Mouse (Mus musculus) adrenal gland, adult 2 months (tissue): ENCODE measurements at regions not wholly inside any gene's neighbourhood (a gene's known extent, or its start where the extent isn't known, plus 50 kb on each side); places are given as distances from the start of the nearest gene placed in this dataset.
"Not testable (repeated sequence)": the region's sequence is repeated elsewhere in the genome, so short reads cannot be mapped to it uniquely, and the experiment has no call there.

Source experiments
- DNase-seq: peaks from one replicate; pipeline ENCODE4 v3.0.0; 2021

DNA sequence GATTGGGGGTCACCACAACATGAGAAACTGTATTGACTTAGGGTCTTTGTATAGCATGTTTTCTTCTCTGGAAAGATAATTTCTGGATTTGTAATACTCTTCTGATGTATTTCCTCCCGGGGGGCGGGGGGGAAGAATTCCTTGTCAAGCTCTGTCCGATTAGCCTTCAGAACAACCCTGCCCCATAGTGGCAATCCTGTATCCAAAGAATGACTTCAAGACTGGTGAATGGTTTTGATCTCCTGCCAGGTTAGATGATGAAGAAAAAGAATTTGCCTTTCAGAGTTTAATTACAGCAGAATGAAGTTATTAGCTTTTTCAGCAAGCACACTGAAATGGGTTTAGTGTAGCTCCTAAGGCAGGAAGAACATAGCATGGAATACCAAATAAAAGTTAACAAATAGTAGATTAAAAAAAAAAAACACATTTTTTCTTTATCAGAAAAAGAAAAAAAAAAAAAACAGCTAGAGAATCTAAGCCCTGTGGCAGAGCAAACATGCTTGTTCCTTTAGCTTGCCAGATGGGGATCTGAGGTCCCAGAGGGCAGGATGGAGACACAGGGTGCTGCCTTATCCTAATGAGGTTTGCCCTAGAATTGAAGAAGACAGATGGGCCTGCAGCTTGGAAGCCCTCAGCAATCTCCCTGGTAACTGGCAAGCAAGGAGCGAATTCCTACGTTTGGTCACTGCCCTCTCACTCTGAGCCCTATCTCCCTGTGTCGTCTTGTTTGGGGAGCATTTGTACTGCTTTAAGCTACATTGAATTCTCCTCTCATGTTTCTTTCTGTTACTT is 280.9 kb upstream of the Gm9972 start:
- DNase-seq: no peak

DNA sequence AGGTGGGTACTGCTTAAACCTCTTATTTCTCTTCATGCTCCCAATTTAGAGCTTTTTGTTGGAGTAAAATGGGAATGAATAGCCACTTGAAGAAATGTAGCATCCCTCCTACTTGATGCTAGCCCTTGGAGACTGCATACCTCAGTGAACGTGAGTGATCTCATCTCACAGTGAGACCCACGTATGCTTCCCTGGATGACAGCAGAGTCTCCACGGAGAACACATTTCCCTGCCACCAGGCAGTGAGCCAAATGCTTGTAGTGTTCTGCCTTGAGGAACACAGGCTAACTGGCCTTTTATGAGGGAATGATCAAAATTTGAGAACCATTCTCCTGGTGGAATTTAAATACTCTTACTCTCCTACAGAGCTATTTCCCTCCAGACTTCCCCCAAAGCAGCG is 280.1 kb upstream of the Gm9972 start:
- no peak for DNase-seq

DNA sequence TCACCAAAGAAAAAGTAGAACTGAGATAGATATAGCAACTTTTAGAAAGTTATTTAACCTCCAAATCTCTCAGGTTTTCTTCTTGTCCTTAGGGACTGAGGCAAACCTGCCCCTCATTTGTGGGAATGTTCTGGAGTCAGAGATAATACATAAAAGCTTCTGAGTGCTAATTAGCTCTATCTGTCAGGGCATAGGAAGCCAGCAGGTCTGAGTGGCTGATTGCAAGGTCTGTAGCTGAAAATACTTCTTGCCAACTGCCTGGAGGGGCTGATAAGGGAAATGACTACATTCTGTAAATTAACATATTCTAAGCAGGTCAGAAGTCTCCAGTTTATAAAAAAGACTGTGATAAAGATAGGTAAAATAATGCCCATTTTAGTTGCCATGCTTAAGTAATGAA is 270.3 kb upstream of the Gm9972 start:
- DNase-seq: no peak

DNA sequence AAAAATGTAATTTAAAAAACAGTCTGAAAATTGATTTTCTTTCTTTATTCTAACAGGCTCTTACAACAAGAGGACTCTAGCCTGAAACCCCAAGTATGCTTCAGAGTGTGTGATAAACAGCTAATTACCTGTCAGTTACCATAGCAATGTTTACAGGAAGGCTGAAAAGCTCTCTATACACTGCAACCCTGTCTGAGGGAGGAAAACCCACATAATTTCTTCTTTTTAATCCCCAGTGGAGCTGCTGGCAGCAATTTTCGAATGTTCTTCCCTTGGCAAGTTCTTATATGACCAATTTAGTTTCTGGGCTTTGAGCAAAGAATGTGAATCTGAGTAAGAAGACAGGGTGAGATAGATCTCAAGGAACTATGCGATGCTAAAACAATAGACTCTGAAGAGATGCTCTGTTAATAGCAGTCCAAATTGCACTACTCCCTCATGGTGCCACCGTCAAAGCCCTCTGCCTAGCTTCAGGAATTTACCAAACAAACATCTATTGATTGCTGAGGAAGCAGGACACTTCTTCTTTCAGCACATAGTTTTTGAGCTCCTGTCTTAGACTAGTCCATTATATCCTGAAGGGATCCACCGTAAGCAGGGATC is 260.4 kb upstream of the Gm9972 start:
- DNase-seq: no peak

DNA sequence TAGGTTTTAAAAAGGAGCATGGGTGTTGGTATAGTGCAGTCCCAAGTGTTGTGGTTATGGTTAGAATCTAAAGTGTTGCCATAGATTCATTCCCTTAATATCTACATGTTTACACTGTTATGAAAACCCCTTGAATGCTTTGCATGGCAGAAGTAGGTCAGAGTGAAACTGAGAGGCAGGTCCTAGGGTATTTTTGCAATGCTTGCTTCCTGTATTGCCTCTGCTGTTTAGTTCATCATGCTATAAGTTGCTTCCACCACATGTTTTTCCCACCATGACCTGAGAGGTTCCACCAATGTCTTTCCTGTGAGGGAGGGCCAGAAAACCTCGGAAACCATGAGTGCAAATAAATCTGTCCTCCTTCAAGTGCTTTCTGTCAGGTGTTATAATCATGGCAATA is 224.1 kb upstream of the Gm9972 start:
- no peak for DNase-seq

DNA sequence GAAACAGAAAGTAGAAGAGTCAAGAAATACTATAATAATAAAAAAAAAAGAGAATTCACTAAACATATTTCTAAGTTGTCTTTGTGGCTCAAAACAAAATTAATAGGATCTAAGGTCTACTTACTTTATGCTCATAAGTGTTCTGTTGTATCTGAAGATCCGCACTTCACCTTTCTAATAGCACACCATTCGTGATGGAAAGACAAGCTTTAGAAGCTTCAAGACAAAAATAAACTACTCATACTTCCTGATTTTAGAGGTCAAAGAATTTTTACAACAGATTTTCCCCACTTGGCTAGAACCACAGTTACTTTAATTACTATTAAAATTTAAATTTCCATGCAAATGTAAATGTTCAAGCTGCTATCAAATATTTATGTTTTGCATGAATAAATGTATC is 219.8 kb upstream of the Gm9972 start:
- DNase-seq: no peak

DNA sequence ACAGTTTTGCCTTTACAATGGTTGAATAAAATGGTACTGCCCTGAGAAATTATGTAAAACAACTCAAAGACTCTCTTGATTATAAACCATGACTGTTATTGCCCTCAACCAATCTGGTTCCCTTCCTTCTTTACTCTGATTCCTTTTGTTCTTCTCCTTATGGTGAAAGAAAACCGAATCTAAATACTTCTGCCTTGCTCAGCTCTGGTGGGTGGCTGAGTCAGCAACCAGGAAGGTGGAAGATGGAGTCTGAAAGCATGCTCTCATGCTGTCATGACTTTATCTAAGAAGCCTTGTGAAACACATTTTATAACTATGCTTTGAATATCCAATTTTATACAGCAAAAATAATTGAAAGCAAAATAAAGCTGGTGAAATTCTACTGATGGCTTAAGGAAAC is 212.7 kb upstream of the Gm9972 start:
- no peak for DNase-seq

DNA sequence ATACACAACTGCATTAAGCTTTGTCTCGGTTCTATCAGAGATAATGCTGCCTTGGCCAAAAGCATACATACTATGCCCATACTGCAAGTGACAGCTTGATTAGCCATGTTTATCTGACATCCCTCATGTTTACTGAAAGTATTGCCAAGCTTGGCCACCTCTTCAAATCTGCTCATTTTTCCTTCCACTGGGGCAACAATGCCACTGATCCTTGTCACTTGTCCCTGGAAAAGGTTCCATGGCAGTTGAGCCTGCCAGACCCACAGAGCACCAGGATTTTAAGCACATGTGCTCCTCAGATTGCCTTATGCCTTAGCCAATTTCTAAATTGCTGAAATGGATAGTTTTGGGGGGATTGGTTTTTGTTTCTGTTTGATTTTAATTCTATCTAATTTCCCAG is 189.8 kb upstream of the Gm9972 start:
- DNase-seq: no peak

DNA sequence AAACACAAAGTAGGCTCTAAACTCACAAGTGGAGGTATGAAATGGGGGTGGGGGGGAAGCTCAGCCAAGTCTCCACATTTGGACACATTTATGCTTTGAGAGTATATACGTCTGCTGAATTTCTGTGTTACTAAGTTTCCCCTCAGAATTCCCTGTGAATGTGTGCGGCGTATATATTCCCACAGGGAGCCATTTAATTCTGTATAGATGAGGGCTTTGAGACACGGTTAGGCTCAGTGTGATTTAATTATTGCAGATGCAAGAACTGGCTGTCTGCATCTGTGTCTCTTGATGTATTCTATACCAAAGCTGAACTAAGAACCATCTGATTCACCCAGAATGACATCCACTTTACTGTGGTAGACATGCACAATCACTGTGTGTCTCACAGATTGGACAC is 181.1 kb upstream of the Gm9972 start:
- no peak for DNase-seq

DNA sequence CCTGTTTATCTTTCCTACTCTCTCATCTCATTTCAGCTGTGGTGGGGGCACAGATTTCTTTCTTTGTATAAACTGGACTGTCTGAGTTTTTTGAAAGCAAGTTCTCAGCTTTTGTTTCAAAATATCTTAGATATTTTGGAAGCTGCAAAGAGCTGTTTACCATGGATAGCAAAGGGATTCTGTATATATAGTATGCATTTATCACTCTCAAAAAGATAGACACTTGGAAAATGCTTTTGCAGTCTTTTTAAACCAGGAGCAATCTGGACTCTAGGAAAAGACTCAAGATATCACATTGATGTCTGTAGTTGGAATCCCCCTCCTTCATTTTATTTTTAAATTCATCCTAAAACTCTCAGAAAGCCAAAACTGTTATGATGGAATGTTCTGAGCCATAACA is 177.9 kb upstream of the Gm9972 start:
- DNase-seq: no peak

DNA sequence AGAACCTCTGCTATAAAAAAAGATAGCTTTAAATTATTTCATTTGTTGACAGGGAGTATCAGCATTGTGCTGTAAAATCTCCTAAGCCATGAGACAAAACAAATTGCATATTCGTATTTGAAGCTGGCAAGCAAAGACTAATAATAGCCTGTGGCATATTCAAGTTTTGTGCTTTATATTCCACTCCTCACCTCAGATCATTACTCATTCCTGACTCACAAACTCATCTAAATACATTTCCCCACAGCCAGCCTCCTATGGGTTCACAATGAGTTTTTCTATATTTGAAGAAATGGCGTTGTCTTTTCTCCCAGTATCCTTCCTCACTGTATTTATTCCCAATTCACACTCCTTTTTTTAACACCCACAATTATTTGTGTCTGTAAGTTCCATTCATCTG is 161.5 kb upstream of the Gm9972 start:
- no peak for DNase-seq

DNA sequence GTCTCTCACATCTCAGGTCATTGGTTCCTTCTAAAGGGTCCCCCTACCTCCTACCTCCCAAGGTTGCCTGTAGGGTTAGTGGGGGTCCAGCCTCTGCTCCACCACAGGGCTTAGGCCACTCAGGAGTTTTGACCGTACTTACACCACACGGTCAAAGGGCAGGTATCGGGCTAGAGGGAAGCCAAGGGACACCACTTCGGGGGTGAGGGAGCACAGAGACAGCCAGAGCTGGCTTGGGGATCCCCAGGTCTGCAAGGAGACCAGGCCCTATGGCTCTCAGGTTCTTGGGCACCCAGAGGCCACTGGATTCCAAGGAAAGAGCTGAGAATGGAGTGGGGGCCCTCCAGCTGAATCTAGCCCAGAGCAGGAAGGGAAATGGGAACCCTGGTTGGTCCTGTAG is 135.5 kb upstream of the Gm9972 start:
- no peak for DNase-seq

DNA sequence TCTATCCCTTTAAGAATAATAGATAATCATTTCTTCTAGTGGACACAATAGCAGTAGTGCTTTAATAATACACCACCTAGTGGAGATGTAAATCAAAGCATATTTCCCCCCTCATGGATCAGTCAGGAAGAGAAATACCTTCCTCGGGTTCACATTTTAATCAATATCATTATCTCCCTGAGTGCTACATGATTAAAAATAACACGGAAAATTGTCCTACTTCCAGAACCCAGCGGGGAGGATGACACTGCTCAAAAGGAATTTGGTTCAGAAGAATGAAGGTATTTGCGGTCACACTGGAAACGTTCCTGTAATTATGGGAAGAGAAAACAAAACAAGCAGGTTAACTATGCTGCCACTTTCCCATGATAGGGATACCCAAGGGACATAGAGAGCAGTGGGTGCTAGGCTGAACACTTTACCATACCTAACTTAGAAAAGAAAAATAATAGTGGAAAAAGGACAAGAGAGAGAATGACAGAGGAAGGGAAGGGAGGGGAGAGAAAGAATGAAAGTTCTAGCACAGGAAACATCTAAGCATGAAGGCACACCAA is 132.0 kb upstream of the Gm9972 start:
- DNase-seq: no peak

DNA sequence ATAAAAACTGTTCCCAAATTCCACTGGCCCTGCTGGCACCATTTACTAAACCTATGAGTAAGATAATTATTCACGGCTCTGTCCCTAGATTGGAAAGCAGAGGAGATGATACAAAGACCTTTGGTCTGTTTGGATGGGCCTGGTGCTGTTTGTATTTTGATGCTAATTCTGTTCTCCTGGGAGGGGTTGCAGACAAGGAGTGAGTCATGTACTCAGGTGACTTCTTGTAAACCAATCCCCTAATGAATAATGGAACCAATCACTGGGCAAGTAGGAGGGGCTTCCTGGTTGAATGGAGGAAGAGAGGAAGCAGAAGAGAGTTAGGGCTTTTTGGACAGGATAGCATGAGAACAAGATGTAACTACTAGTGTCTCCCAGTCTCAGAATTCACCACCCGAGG is 130.0 kb upstream of the Gm9972 start:
- no peak for DNase-seq

DNA sequence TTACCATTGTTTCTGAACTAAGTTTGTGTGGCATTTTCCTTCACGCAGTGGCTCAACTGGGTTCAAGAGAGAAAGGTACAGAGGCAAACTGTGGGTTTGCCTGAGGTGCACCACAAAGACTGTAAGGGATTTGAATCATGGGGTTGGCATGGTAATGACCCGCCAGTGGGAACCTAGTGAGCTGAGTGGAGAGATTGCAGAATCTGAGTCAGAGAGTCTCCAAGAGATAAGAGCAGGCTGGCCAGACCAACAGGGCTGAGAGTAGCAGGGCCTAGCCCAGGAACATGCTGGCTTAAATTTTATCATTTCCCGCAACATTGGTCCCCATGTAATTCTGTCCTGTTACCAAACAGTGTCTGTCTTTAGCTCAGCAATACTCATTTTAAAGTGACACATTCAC is 129.5 kb upstream of the Gm9972 start:
- peak; percentile 3 for DNase-seq

DNA sequence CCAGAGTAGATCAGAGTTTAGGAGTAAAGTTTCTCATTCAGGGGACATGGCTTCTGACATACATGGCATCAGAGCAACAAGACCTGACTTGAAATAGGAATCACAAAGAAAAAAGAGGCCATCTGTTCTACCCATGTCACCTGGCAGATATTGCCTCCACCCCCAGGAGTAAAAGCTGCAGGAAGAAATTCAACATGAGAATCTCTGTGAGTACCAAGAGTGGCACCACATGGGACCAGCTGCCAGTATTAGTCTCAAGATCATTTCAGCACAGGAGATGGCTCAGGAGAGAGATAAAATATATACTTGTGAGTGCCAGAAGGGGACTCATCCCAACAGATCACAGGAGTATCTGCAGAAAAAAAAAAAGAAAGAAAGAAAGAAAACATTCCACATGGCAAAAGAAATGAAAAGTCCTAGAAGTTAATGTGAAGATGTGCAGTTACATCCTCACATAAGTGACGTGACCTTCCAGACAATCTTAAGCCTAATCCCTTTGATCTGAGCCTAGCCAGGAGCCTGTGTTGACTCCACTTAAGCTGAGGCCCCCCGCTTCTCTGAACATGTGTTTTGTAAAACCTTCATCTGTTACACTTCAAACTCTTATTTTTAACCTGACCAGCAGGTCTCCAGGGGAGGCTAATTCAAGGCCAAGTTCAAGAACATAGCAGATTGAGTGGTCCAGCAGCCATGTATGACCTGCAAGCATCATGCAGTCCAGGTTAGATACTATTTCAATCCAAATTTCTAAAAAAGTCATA is 118.9 kb upstream of the Gm9972 start:
- no peak for DNase-seq

DNA sequence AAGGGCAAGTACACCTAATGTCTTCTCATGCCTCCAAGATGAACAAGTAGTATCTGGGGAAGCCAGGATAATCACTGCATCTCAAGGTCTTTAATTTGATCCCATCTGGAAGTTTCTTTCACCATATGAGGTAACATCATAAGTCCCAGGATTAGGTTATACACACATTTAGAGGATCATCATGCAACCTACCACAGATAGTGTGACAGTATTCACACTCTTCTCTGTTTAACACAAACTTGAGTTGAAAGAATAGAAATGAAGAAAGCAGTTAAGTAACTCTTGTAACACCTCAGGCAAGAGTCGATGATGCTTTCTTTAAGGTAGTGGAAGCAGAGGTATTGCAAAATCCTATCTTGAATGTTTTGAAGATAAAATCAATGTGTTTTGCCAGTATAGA is 116.3 kb upstream of the Gm9972 start:
- no peak for DNase-seq

DNA sequence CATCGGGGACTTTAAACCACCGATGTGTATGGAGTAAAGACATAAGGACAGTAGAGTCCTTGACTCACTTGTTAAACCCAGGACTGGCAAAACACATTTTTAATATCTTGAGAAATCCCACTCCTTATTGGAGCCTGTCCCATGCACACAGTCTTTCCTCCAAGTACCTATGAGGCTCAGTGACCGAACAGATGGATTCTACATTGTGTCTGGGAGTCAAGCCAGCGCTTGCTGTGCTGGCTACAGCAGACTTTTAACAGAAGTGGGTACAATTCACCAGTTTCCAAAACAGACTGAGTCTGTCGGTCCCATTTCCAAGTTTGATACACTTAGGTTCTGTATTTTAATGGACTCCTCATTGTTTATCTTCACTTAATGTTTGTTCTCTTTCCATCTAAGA is 108.4 kb upstream of the Gm9972 start:
- no peak for DNase-seq

DNA sequence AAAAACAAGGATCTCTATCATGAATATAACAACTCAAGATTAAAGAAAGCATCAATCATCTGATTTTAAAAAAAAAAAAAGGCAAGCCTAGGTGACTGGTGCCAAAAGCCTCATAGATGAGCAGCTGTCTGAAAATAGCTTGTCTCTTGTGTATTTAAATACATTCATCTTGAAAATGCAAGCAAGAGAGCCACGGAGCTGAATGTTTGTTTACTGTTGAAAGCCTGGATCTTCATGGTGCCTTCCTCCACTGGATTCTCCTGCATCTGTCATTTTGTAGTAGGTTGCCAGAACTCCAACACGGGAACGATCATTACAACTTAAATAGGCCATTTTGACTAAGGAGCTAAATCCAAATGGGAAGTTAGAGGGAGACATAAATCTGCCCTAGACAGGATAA is 106.6 kb upstream of the Gm9972 start:
- DNase-seq: no peak

DNA sequence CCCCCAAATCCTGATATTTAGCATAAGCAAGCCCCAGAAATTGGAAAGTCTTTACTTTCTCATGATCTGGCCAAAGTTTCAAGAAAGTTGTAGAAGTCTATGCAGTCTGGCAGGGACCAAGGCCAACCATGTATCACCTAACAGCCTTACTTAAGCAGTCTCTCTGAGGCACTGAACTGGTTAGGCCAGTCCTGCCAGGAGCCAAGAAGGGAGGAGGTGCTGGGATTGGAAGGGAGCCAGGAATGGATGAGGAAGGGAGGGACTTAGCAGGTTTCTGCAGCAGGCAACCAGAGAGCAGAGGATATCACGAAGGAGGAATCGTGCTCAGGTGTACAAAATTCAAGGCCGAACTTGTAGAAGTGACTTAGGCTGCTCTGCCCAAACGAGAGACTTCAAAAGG is 96.3 kb upstream of the Gm9972 start:
- DNase-seq: not testable (repeated sequence)

DNA sequence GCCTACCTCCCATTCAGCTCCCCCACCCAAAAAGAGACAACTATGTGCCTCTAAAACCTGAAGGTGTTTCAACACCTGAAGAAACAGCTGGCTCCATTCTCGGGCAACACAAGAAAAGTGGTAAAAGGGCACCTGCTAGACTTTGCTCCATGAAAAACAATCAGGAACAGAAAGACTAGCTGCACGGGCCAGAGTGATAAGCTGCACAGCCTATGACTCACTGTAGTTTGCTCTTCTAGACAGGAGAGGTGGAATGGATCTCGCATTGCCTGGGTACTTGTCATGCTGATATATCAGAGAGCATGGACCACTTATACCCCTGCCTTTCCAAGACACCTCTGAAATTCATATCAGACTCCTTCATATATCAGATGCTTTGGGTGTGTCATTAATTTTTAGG is 94.0 kb upstream of the Gm9972 start:
- no peak for DNase-seq

DNA sequence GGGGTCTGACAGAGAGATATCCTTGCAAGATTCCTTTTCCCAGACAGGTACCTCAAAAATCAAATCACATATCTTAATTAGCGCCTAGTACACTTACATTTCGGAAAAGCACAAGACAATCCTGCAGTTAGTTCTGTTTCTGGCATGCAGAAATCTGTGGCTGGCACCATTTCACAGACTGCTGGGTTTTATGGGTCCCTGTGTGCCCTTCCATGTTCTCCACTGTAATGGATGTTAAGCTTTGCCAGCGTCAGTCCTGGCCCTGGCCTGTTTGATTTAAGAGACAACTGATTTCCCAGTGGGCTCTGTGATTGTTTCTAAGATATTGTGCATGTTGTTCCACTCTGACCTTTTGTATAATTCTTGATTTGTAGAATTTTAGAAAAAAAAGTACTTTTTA is 93.3 kb upstream of the Gm9972 start:
- no peak for DNase-seq

DNA sequence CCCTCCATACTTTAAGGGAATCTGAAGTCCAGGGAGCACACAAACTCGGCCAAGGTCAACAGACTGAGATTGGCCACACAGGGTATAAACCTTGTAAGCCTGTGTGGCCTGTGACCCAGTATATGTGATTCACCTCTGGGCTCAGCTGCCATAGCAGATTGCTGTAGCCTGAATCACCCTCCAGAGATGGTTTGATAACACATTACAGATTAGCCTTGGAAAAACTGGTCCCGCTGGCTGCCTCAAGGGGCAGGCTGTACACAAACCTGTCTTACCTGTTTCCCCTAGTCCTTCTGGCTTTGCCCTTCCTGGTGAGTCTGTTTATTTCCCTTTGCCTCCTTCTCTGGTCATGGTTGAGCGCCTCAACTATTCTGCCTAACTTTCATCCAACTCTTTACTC is 91.0 kb upstream of the Gm9972 start:
- peak; percentile 65 for DNase-seq
